Mouse (Mus musculus) kidney, embryonic 15.5 days (tissue): Measurements from ENCODE around the gene Mcu. TPM values are rescaled to one million over a fixed set of nuclear protein-coding genes. Genes with fewer than 3 reads are reported as not detected.

ENCODE experiments used
- ATAC-seq: fragments of 200-750 bp; cut with Nextera tagmentation; replicated peaks from 2 replicates; pipeline ENCODE4 v1.8.0; 2017; ENCODE audit warnings: moderate TSS enrichment; ENCODE audit not compliant: low FRiP score
- H3K27ac ChIP-seq: fragments of 300-500 bp; sonication (generic); 2 replicates; pipeline ENCODE4 v1.5.1; 2015; ENCODE audit warnings: mild to moderate bottlenecking, inconsistent platforms
- H3K27me3 ChIP-seq: fragments of 300-500 bp; sonication (generic); 2 replicates; pipeline ENCODE4 v1.6.1; 2015; ENCODE audit warnings: inconsistent platforms
- H3K36me3 ChIP-seq: fragments of 300-500 bp; sonication (generic); 2 replicates; pipeline ENCODE4 v1.6.1; 2015; ENCODE audit warnings: inconsistent platforms
- H3K4me1 ChIP-seq: fragments of 300-500 bp; sonication (generic); 2 replicates; pipeline ENCODE4 v1.6.1; 2015; ENCODE audit warnings: inconsistent platforms
- H3K4me2 ChIP-seq: fragments of 300-500 bp; sonication (generic); 2 replicates; pipeline ENCODE4 v1.6.1; 2015; ENCODE audit warnings: moderate library complexity, mild to moderate bottlenecking, inconsistent platforms
- H3K4me3 ChIP-seq: fragments of 300-500 bp; sonication (generic); replicated peaks from 2 replicates; pipeline ENCODE4 v1.5.1; 2015; ENCODE audit warnings: mild to moderate bottlenecking, inconsistent platforms
- H3K9ac ChIP-seq: fragments of 300-500 bp; sonication (generic); 2 replicates; pipeline ENCODE4 v1.6.1; 2015; ENCODE audit warnings: mild to moderate bottlenecking, inconsistent platforms
- H3K9me3 ChIP-seq: fragments of 300-500 bp; sonication (generic); replicated peaks from 2 replicates; pipeline ENCODE4 v1.6.1; 2016; ENCODE audit warnings: inconsistent platforms
- WGBS: fragments of 180-500 bp; shearing (Covaris S2); methylation state at CpG from one replicate; pipeline ENCODE4 v1.1.7; 2015; ENCODE audit warnings: mixed read lengths; 5-methylcytosine and 5-hydroxymethylcytosine counted together
- polyA plus RNA-seq: library from polyadenylated mRNA; unstranded; fragments of >200 nt; fragmentation: Nextera tagmentation; extraction: Ambion mirVana; gene quantifications from 2 replicates; pipeline ENCODE4 v1.2.1, GENCODE M21; 2015

Mcu gene
- polyA plus RNA-seq, 1 experiment from 2014 or later = 34.8 TPM

- no peaks in the 10 kb centered on the region for H3K27me3 ChIP-seq
- peaks cover 32% of the 10 kb centered on the region for H3K4me1 ChIP-seq
- ATAC-seq = no peak
- no peak overlapping the region for H3K9ac ChIP-seq
- 85% methylated on average over 9 of the region's 9 CpGs for WGBS
- no peak overlapping the region for H3K4me2 ChIP-seq
- H3K9me3 ChIP-seq = peaks cover 10% of the 10 kb centered on the region
- H3K27ac ChIP-seq = no peak overlapping the region
- H3K36me3 ChIP-seq = peaks cover 9% of the 10 kb centered on the region
- H3K4me3 ChIP-seq = no peak overlapping the region
Measured at GRCm38 (mm10) chr10:59543351-59543750, 73.1 kb downstream of the Mcu start.

- ATAC-seq = no peak
- Histone ChIP-seq H3K27me3 (no peaks in the 10 kb centered on the region), H3K4me3 (no peak overlapping the region), H3K9me3 (peaks cover 8% of the 10 kb centered on the region), H3K9ac (no peak overlapping the region), H3K27ac (peak overlapping the region; percentile 78), H3K36me3 (peaks cover 8% of the 10 kb centered on the region), H3K4me1 (peaks cover 37% of the 10 kb centered on the region), H3K4me2 (no peak overlapping the region)
- WGBS = 84% methylated on average over 11 of the region's 11 CpGs
Measured at GRCm38 (mm10) chr10:59541466-59541865, 75.0 kb downstream of the Mcu start.

- peaks cover 37% of the 10 kb centered on the region for H3K4me1 ChIP-seq
- ATAC-seq = peak; percentile 31; the same call in 1 of the 2 replicates
- H3K9me3 ChIP-seq = no peaks in the 10 kb centered on the region
- H3K27ac ChIP-seq = peak overlapping the region; percentile 78
- H3K27me3 ChIP-seq = no peaks in the 10 kb centered on the region
- no peak overlapping the region for H3K4me3 ChIP-seq
- 59% methylated on average over 3 of the region's 3 CpGs for WGBS
- no peaks in the 10 kb centered on the region; the same call in 1 of the 2 replicates for H3K36me3 ChIP-seq
- H3K4me2 ChIP-seq = peak overlapping the region; percentile 70; the same call in 1 of the 2 replicates
- no peak overlapping the region for H3K9ac ChIP-seq
Measured at GRCm38 (mm10) chr10:59540596-59540995, 75.9 kb downstream of the Mcu start.

GRCm38 (mm10) chr10:59540081-59540480 lies 76.4 kb downstream of the Mcu start:
- Histone ChIP-seq H3K4me3 (no peak overlapping the region), H3K9ac (no peak overlapping the region), H3K27ac (peak overlapping the region; percentile 78), H3K4me1 (peaks cover 37% of the 10 kb centered on the region), H3K4me2 (peak overlapping the region; percentile 70), H3K27me3 (no peaks in the 10 kb centered on the region), H3K36me3 (no peaks in the 10 kb centered on the region), H3K9me3 (no peaks in the 10 kb centered on the region)
- ATAC-seq = peak; percentile 61
- WGBS = 55% methylated on average over 3 of the region's 3 CpGs

GRCm38 (mm10) chr10:59539533-59539875 lies 77.0 kb downstream of the Mcu start:
- ATAC-seq = peak; percentile 77
- WGBS = under 1% methylated on average over 12 of the region's 12 CpGs
- Histone ChIP-seq H3K9ac (peak overlapping the region; percentile 34; the same call in 1 of the 2 replicates), H3K4me2 (peak overlapping the region; percentile 70), H3K36me3 (no peaks in the 10 kb centered on the region), H3K27ac (peak overlapping the region; percentile 78), H3K9me3 (no peaks in the 10 kb centered on the region), H3K4me3 (peak overlapping the region; percentile 38), H3K4me1 (peaks cover 37% of the 10 kb centered on the region), H3K27me3 (no peaks in the 10 kb centered on the region)

- Histone ChIP-seq H3K4me3 (peak overlapping the region; percentile 38), H3K4me1 (peaks cover 37% of the 10 kb centered on the region), H3K9me3 (no peaks in the 10 kb centered on the region), H3K4me2 (peak overlapping the region; percentile 70), H3K36me3 (no peaks in the 10 kb centered on the region), H3K9ac (peak overlapping the region; percentile 34; the same call in 1 of the 2 replicates), H3K27ac (peak overlapping the region; percentile 78), H3K27me3 (no peaks in the 10 kb centered on the region)
- peak; percentile 31; the same call in 1 of the 2 replicates for ATAC-seq
- 33% methylated on average over 17 of the region's 17 CpGs for WGBS
Measured at GRCm38 (mm10) chr10:59538767-59539532, 77.5 kb downstream of the Mcu start.

GRCm38 (mm10) chr10:59538063-59538462 lies 78.4 kb downstream of the Mcu start:
- H3K36me3 ChIP-seq = no peaks in the 10 kb centered on the region
- no peak overlapping the region for H3K9ac ChIP-seq
- 84% methylated on average over 6 of the region's 6 CpGs for WGBS
- no peak overlapping the region for H3K4me2 ChIP-seq
- H3K4me1 ChIP-seq = peaks cover 37% of the 10 kb centered on the region
- no peaks in the 10 kb centered on the region for H3K9me3 ChIP-seq
- no peak overlapping the region for H3K4me3 ChIP-seq
- H3K27ac ChIP-seq = no peak overlapping the region
- ATAC-seq = no peak
- no peaks in the 10 kb centered on the region for H3K27me3 ChIP-seq

GRCm38 (mm10) chr10:59537579-59537978 lies 78.9 kb downstream of the Mcu start:
- Histone ChIP-seq H3K27me3 (no peaks in the 10 kb centered on the region), H3K36me3 (no peaks in the 10 kb centered on the region), H3K4me3 (no peak overlapping the region), H3K27ac (no peak overlapping the region), H3K4me1 (peaks cover 37% of the 10 kb centered on the region), H3K9ac (no peak overlapping the region), H3K4me2 (no peak overlapping the region), H3K9me3 (no peaks in the 10 kb centered on the region)
- peak; percentile 61 for ATAC-seq
- WGBS = 33% methylated on average over 6 of the region's 6 CpGs

- Histone ChIP-seq H3K27me3 (no peaks in the 10 kb centered on the region), H3K27ac (no peak overlapping the region), H3K4me3 (no peak overlapping the region), H3K36me3 (no peaks in the 10 kb centered on the region), H3K4me1 (peaks cover under 1% of the 10 kb centered on the region; the same call in 1 of the 2 replicates), H3K4me2 (no peak overlapping the region), H3K9ac (no peak overlapping the region), H3K9me3 (no peaks in the 10 kb centered on the region)
- ATAC-seq = no peak
- WGBS = 90% methylated on average over 6 of the region's 6 CpGs
Measured at GRCm38 (mm10) chr10:59532256-59532655, 84.2 kb downstream of the Mcu start.

GRCm38 (mm10) chr10:59527819-59528218 lies 88.7 kb downstream of the Mcu start:
- H3K27ac ChIP-seq = no peak overlapping the region
- no peak overlapping the region for H3K4me3 ChIP-seq
- H3K4me2 ChIP-seq = no peak overlapping the region
- no peak overlapping the region for H3K9ac ChIP-seq
- ATAC-seq = no peak
- H3K4me1 ChIP-seq = peaks cover 13% of the 10 kb centered on the region
- WGBS = 96% methylated on average over 5 of the region's 5 CpGs
- no peaks in the 10 kb centered on the region for H3K9me3 ChIP-seq
- H3K36me3 ChIP-seq = no peaks in the 10 kb centered on the region
- H3K27me3 ChIP-seq = no peaks in the 10 kb centered on the region

GRCm38 (mm10) chr10:59527311-59527710 lies 89.2 kb downstream of the Mcu start:
- Histone ChIP-seq H3K4me1 (peaks cover 13% of the 10 kb centered on the region), H3K4me3 (no peak overlapping the region), H3K4me2 (no peak overlapping the region), H3K9me3 (no peaks in the 10 kb centered on the region), H3K36me3 (no peaks in the 10 kb centered on the region), H3K9ac (no peak overlapping the region), H3K27me3 (no peaks in the 10 kb centered on the region), H3K27ac (no peak overlapping the region)
- WGBS = 85% methylated on average over 11 of the region's 11 CpGs
- ATAC-seq = no peak

- Histone ChIP-seq H3K9me3 (no peaks in the 10 kb centered on the region), H3K27ac (no peak overlapping the region), H3K27me3 (no peaks in the 10 kb centered on the region), H3K36me3 (no peaks in the 10 kb centered on the region), H3K4me3 (no peak overlapping the region), H3K4me2 (no peak overlapping the region), H3K9ac (no peak overlapping the region), H3K4me1 (peaks cover 13% of the 10 kb centered on the region)
- ATAC-seq = no peak
- 68% methylated on average over 5 of the region's 5 CpGs for WGBS
Measured at GRCm38 (mm10) chr10:59524675-59525074, 91.8 kb downstream of the Mcu start.
